Mouse (Mus musculus) kidney, adult 2 months (tissue): ENCODE data around the gene Catsperz.

Experiments used
- CTCF ChIP-seq: fragments of 200-500 bp; conservative IDR thresholded peaks from 2 replicates; pipeline ENCODE4 v1.5.1; 2011; ENCODE audit warnings: low read depth, mild to moderate bottlenecking, control low read depth, low read length, moderate library complexity, mixed read lengths; ENCODE audit not compliant: insufficient read depth, insufficient read length
- POLR2A ChIP-seq: fragments of 200-500 bp; IDR thresholded peaks from one replicate; pipeline ENCODE4 v1.6.1; 2011; ENCODE audit warnings: low read depth, low read length, control low read depth

DNA sequence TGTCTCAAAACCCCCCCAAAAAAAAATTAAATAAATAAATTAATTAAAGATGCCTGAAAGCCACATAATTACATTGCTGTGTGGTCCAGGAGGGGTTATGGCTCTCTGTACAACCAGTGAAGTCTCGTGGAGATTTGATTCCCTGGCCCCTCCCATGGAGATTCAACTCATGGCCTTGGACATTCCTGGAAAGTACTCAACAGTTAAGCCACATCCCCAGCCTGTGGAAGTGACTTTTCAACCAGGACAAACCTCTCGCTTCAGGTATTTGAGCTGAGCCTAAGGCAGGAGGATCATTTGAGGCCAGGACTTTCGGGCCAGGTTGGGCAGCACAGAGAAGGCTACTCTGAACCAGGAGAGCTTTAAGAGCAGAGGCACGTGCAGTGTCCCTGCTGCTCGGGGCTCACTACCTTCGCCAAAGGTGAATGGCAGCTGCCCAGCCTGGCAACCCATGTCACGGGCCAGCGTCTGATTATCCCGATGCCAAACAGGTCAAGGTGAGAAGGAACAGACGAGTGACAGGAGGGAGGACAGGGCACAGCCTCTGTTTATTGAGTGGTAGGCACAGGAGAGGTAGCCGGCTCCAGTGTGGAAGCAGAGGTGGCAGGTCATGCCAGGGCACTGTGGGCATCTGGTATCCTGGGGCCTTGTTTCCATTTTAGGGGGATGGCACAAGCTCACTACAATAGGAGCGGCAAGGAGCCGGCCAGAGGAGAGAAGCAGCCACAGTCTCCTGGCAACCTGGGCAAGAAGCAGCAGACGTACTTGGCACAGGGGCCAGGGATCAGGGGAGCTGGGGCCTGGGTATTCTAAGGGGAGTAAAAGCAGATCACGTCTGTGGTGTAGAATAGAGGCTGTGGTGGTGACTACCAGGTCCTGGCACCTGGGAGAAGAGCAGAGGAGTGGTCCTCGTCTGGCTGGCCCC, 12.6 kb upstream of the Catsperz start:
- TF ChIP-seq CTCF: no peak
- TF ChIP-seq POLR2A: no peak
